Mouse (Mus musculus) intestine, embryonic 15.5 days (tissue): ENCODE results near the gene Cavin1. TPM values are rescaled to one million over a fixed set of nuclear protein-coding genes. Genes with fewer than 3 reads are reported as not detected.
"Not testable (repeated sequence)": the region's sequence is repeated elsewhere in the genome, so short reads cannot be mapped to it uniquely, and the experiment has no call there.

ENCODE experiments used
- ATAC-seq: fragments of 200-750 bp; cut with Nextera tagmentation; 2 replicates; pipeline ENCODE4 v1.8.0; 2017; ENCODE audit warnings: moderate TSS enrichment, moderate library complexity
- H3K27ac ChIP-seq: fragments of 300-500 bp; sonication (generic); 2 replicates; pipeline ENCODE4 v1.5.1; 2015; ENCODE audit warnings: mild to moderate bottlenecking, inconsistent platforms
- H3K27me3 ChIP-seq: fragments of 300-500 bp; sonication (generic); replicated peaks from 2 replicates; pipeline ENCODE4 v1.6.1; 2015; ENCODE audit warnings: inconsistent platforms
- H3K36me3 ChIP-seq: fragments of 300-500 bp; sonication (generic); 2 replicates; pipeline ENCODE4 v1.6.1; 2015; ENCODE audit warnings: inconsistent platforms
- H3K4me1 ChIP-seq: fragments of 300-500 bp; sonication (generic); replicated peaks from 2 replicates; pipeline ENCODE4 v1.6.1; 2015; ENCODE audit warnings: inconsistent platforms
- H3K4me2 ChIP-seq: fragments of 300-500 bp; sonication (generic); replicated peaks from 2 replicates; pipeline ENCODE4 v1.6.1; 2015; ENCODE audit warnings: mild to moderate bottlenecking, inconsistent platforms
- H3K4me3 ChIP-seq: fragments of 300-500 bp; sonication (generic); replicated peaks from 2 replicates; pipeline ENCODE4 v1.5.1; 2015; ENCODE audit warnings: inconsistent platforms
- H3K9ac ChIP-seq: fragments of 300-500 bp; sonication (generic); 2 replicates; pipeline ENCODE4 v1.6.1; 2015; ENCODE audit warnings: inconsistent platforms
- H3K9me3 ChIP-seq: fragments of 300-500 bp; sonication (generic); 2 replicates; pipeline ENCODE4 v1.6.1; 2016; ENCODE audit warnings: inconsistent platforms
- whole genome bisulfite sequencing: fragments of 180-500 bp; shearing (Covaris S2); methylation state at CpG from one replicate; pipeline ENCODE4 v1.1.7; 2015; 5-methylcytosine and 5-hydroxymethylcytosine counted together
- polyA plus RNA-seq: library from polyadenylated mRNA; unstranded; fragments of >200 nt; fragmentation: Nextera tagmentation; extraction: Ambion mirVana; gene quantifications from 2 replicates; pipeline ENCODE4 v1.2.1, GENCODE M21; 2015

Gene Cavin1
- 223 and 237 TPM in 2 replicates for polyA plus RNA-seq

GRCm38 (mm10) chr11:100970557-100970937, at the start of gene Cavin1:
Gene Cavin1 (minus strand): TSS chr11:100970887.
- Histone ChIP-seq H3K4me1 (peaks cover 27% of the 10 kb centered on the region), H3K27me3 (0 out of 2 replicates have a peak, but pooled peaks cover 3% of the 10 kb centered on the region), H3K9ac (peak within 1 kb of the TSS; percentile 76), H3K36me3 (no peaks in the 10 kb centered on the region), H3K4me2 (peak within 1 kb of the TSS; percentile 88), H3K27ac (peak within 1 kb of the TSS; percentile 91), H3K9me3 (no peaks in the 10 kb centered on the region), H3K4me3 (peak within 1 kb of the TSS; percentile 69)
- 2% methylated on average over 20 of the region's 20 CpGs for WGBS
- ATAC-seq, result peak; percentile 90

- Histone ChIP-seq H3K9ac (no peak overlapping the region), H3K27me3 (no peaks in the 10 kb centered on the region), H3K36me3 (peaks cover 8% of the 10 kb centered on the region), H3K9me3 (no peaks in the 10 kb centered on the region), H3K4me1 (peaks cover 10% of the 10 kb centered on the region; the same call in 1 of the 2 replicates), H3K4me3 (no peak overlapping the region), H3K27ac (no peak overlapping the region), H3K4me2 (no peak overlapping the region)
- no peak for ATAC-seq
- WGBS, result 82% methylated on average over 6 of the region's 6 CpGs
Measured at GRCm38 (mm10) chr11:101011641-101012040, 41.0 kb upstream of the Cavin1 start.

- 7% methylated on average over 29 of the region's 29 CpGs for WGBS
Measured at GRCm38 (mm10) chr11:101009888-101010784, 39.4 kb upstream of the Cavin1 start.

GRCm38 (mm10) chr11:101009046-101009887, 38.6 kb upstream of the Cavin1 start, which contains the start of gene Atp6v0a1:
Gene Atp6v0a1 (plus strand): TSS chr11:101009452.
- Histone ChIP-seq H3K4me1 (peaks cover 10% of the 10 kb centered on the region; the same call in 1 of the 2 replicates), H3K36me3 (peaks cover 8% of the 10 kb centered on the region), H3K9me3 (no peaks in the 10 kb centered on the region), H3K4me3 (peak within 1 kb of the TSS; percentile 65), H3K27ac (peak within 1 kb of the TSS; percentile 71), H3K9ac (peak within 1 kb of the TSS; percentile 79), H3K27me3 (no peaks in the 10 kb centered on the region), H3K4me2 (peak within 1 kb of the TSS; percentile 77)
- WGBS, result under 1% methylated on average over 44 of the region's 44 CpGs
- peak; percentile 99 for ATAC-seq

More at GRCm38 (mm10) chr11:101009888-101010784, 39.4 kb upstream of the Cavin1 start:
- Histone ChIP-seq H3K4me3 (peak overlapping the region; percentile 65), H3K27ac (0 out of 2 replicates have a peak overlapping the region, but pooled peaks have one; percentile 65), H3K36me3 (peaks cover 8% of the 10 kb centered on the region), H3K4me2 (peak overlapping the region; percentile 77), H3K9me3 (no peaks in the 10 kb centered on the region), H3K9ac (peak overlapping the region; percentile 79), H3K4me1 (peaks cover 10% of the 10 kb centered on the region; the same call in 1 of the 2 replicates), H3K27me3 (no peaks in the 10 kb centered on the region)
- ATAC-seq, result peak; percentile 61; the same call in 1 of the 2 replicates

- Histone ChIP-seq H3K4me1 (peaks cover 10% of the 10 kb centered on the region; the same call in 1 of the 2 replicates), H3K4me2 (peak overlapping the region; percentile 77), H3K27ac (peak overlapping the region; percentile 71), H3K27me3 (no peaks in the 10 kb centered on the region), H3K4me3 (peak overlapping the region; percentile 65), H3K36me3 (peaks cover 1% of the 10 kb centered on the region; the same call in 1 of the 2 replicates), H3K9me3 (no peaks in the 10 kb centered on the region), H3K9ac (0 out of 2 replicates have a peak overlapping the region, but pooled peaks have one; percentile 79)
- 48% methylated on average over 14 of the region's 14 CpGs for WGBS
- ATAC-seq, result no peak
Measured at GRCm38 (mm10) chr11:101008206-101009045, 37.7 kb upstream of the Cavin1 start.

GRCm38 (mm10) chr11:101003025-101003685, 32.5 kb upstream of the Cavin1 start:
- peak; percentile 80 for ATAC-seq
- 44% methylated on average over 3 of the region's 3 CpGs for WGBS
- Histone ChIP-seq H3K9me3 (no peaks in the 10 kb centered on the region), H3K27me3 (no peaks in the 10 kb centered on the region), H3K4me1 (no peaks in the 10 kb centered on the region), H3K4me2 (no peak overlapping the region), H3K36me3 (no peaks in the 10 kb centered on the region), H3K9ac (no peak overlapping the region), H3K27ac (0 out of 2 replicates have a peak overlapping the region, but pooled peaks have one; percentile 44), H3K4me3 (no peak overlapping the region)

GRCm38 (mm10) chr11:101001875-101002552, 31.3 kb upstream of the Cavin1 start:
- not testable (repeated sequence) for H3K27me3 ChIP-seq, H3K27ac ChIP-seq
- WGBS, result 90% methylated on average over 6 of the region's 6 CpGs

GRCm38 (mm10) chr11:100999254-100999653, 28.6 kb upstream of the Cavin1 start:
- H3K4me2 ChIP-seq, result no peak overlapping the region
- ATAC-seq, result no peak
- no peaks in the 10 kb centered on the region for H3K36me3 ChIP-seq
- H3K9me3 ChIP-seq, result no peaks in the 10 kb centered on the region
- no peaks in the 10 kb centered on the region for H3K27me3 ChIP-seq
- no peak overlapping the region for H3K27ac ChIP-seq
- no peaks in the 10 kb centered on the region for H3K4me1 ChIP-seq
- no peak overlapping the region for H3K9ac ChIP-seq
- WGBS, result 53% methylated on average over 3 of the region's 3 CpGs
- H3K4me3 ChIP-seq, result no peak overlapping the region

More at GRCm38 (mm10) chr11:101001875-101002552, 31.3 kb upstream of the Cavin1 start:
- not testable (repeated sequence) for H3K4me3 ChIP-seq, H3K4me1 ChIP-seq, H3K4me2 ChIP-seq, H3K9ac ChIP-seq, ATAC-seq, H3K9me3 ChIP-seq, H3K36me3 ChIP-seq

GRCm38 (mm10) chr11:100998836-100999235, 28.1 kb upstream of the Cavin1 start:
- Histone ChIP-seq H3K36me3 (no peaks in the 10 kb centered on the region), H3K27ac (no peak overlapping the region), H3K9ac (no peak overlapping the region), H3K27me3 (no peaks in the 10 kb centered on the region), H3K9me3 (no peaks in the 10 kb centered on the region), H3K4me1 (no peaks in the 10 kb centered on the region), H3K4me3 (no peak overlapping the region), H3K4me2 (no peak overlapping the region)
- ATAC-seq, result no peak
- 90% methylated on average over 2 of the region's 2 CpGs for WGBS

- no peaks in the 10 kb centered on the region for H3K36me3 ChIP-seq
- no peak for ATAC-seq
- H3K9ac ChIP-seq, result no peak overlapping the region
- H3K4me1 ChIP-seq, result no peaks in the 10 kb centered on the region
- no peak overlapping the region for H3K4me3 ChIP-seq
- WGBS, result 85% methylated on average over 4 of the region's 4 CpGs
- no peak overlapping the region for H3K4me2 ChIP-seq
- no peaks in the 10 kb centered on the region for H3K9me3 ChIP-seq
- H3K27me3 ChIP-seq, result no peaks in the 10 kb centered on the region
- no peak overlapping the region for H3K27ac ChIP-seq
Measured at GRCm38 (mm10) chr11:100996501-100996900, 25.8 kb upstream of the Cavin1 start.
